ENCODE assay signal across 29 mouse cellular contexts in the genomic region with DNA sequence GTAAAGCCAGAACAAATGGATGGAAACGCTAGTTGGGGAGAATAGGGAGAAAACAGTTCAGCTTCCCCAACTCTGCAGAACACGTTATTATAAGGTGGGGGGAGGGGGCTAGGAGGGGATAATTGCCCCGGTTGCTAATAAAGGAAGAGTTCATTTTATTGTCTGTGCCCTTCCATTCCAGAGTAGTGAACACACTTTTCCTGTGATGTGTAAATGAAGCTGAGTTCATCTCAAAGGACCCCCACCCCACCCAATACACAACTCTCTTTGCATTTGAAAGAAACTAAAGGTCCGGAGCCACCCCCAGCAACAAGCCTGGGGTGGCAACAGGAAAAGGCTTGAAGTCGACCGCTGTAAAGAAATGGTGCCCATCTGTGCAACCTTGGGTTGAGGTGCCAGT. TPM values are rescaled to one million over a fixed set of nuclear protein-coding genes. Genes with fewer than 3 reads are reported as not detected.
DNase-seq lines count a peak whose midpoint lies in the region; ATAC-seq and TF ChIP-seq lines count a peak whose summit lies in the region.
"Had no signal": no experiment of that assay in that cellular context is flagged by ENCODE, and none has a peak within 500 bp of the region (broad histone marks: within the 10 kb centered on the region; RNA-seq: fewer than 3 reads in every experiment).

No protein-coding gene starts in this region.

- intact Hi-C loops in gastrocnemius, postnatal 14 days (cut with DNase I; ENCODE audit: low total_unique reads) = loop anchor here (5.0 kb wide), 1 partner anchor 43 kb away; the partner anchor contains the start of gene Mob1b

- no peak for ATAC-seq in liver, embryonic 13.5 days (ENCODE audit: low read depth)
- no peak for ATAC-seq in liver, embryonic 14.5 days (ENCODE audit: insufficient read depth)
- ATAC-seq in cerebellum, adult (ENCODE audit: insufficient number of reproducible peaks, low FRiP score, low TSS enrichment) = no peak
- ATAC-seq: inflammation-experienced regulatory T-cells, adult 6 months; midbrain, embryonic 15.5 days had no signal

- no peak overlapping the region for H3K4me3 ChIP-seq in liver, embryonic 13.5 days (replicated peaks)
- no peak overlapping the region for H3K4me3 ChIP-seq in liver, embryonic 14.5 days (ENCODE audit: insufficient read depth in 1 of 2, low read depth in 2 of 2, low read length in 2 of 2)
- H3K4me3 ChIP-seq: embryonic facial prominence, embryonic 13.5 days; erythroblast, embryonic 14.5 days; forebrain, embryonic 12.5 days; heart, embryonic 15.5 days; kidney, embryonic 15.5 days; lung, embryonic 15.5 days; midbrain, embryonic 15.5 days; neural tube, embryonic 12.5 days had no signal

- H3K27me3 ChIP-seq in liver, embryonic 13.5 days = peaks cover 16% of the 10 kb centered on the region; the same call in 1 of the 2 replicates
- no peaks in the 10 kb centered on the region for H3K27me3 ChIP-seq in liver, embryonic 14.5 days (ENCODE audit: control insufficient read depth, insufficient read depth, low read length)
- H3K27me3 ChIP-seq: embryonic facial prominence, embryonic 13.5 days; forebrain, embryonic 12.5 days; heart, embryonic 15.5 days; lung, embryonic 15.5 days; midbrain, embryonic 15.5 days; neural tube, embryonic 12.5 days had no signal

- no peak overlapping the region for H3K9ac ChIP-seq in liver, embryonic 13.5 days
- H3K9ac ChIP-seq in liver, embryonic 14.5 days (replicated peaks) = no peak overlapping the region
- H3K9ac ChIP-seq: embryonic facial prominence, embryonic 13.5 days; forebrain, embryonic 12.5 days; heart, embryonic 15.5 days; hindbrain, embryonic 14.5 days; kidney, embryonic 15.5 days; lung, embryonic 15.5 days; midbrain, embryonic 15.5 days; neural tube, embryonic 12.5 days had no signal

- TF ChIP-seq EP300 in liver, embryonic 14.5 days (IDR thresholded peaks at IDR 0.05; ENCODE audit: low read depth) = no peak

- H3K9me3 ChIP-seq in liver, embryonic 13.5 days (replicated peaks) = no peaks in the 10 kb centered on the region
- no peaks in the 10 kb centered on the region for H3K9me3 ChIP-seq in liver, embryonic 14.5 days (ENCODE audit: control insufficient read depth, low read length)
- H3K9me3 ChIP-seq: embryonic facial prominence, embryonic 13.5 days; forebrain, embryonic 12.5 days; G1E; heart, embryonic 15.5 days; kidney, embryonic 15.5 days; lung, embryonic 15.5 days; midbrain, embryonic 15.5 days; neural tube, embryonic 12.5 days had no signal

- H3K27ac ChIP-seq in liver, embryonic 13.5 days = no peak overlapping the region
- H3K27ac ChIP-seq in liver, embryonic 14.5 days = no peak overlapping the region
- H3K27ac ChIP-seq: embryonic facial prominence, embryonic 13.5 days; heart, embryonic 15.5 days; hindbrain, embryonic 14.5 days; kidney, embryonic 15.5 days; lung, embryonic 15.5 days; macrophage; midbrain, embryonic 15.5 days; neural tube, embryonic 12.5 days had no signal

- 36% methylated on average over 6 of the region's 6 CpGs for WGBS in liver, embryonic 13.5 days (ENCODE audit: insufficient replicate concordance)
- WGBS in liver, embryonic 14.5 days (ENCODE audit: insufficient replicate concordance) = 32% methylated on average over 6 of the region's 6 CpGs

- H3K4me1 ChIP-seq in liver, embryonic 13.5 days (replicated peaks) = peaks cover 47% of the 10 kb centered on the region
- peaks cover 7 to 21% of the 10 kb centered on the region in 2 experiments for H3K4me1 ChIP-seq in liver, embryonic 14.5 days (replicated peaks; ENCODE audit: control insufficient read depth in 2 of 2, insufficient read depth in 2 of 2, low read length in 1 of 2)

- DNase-seq in liver, embryonic 13.5 days = no peak
- no peak for DNase-seq in liver
- peak; percentile 87 for DNase-seq in R1 (ENCODE audit: low read depth, low spot score)
- no peak for DNase-seq in liver, embryonic 14.5 days (ENCODE audit: low read depth in 3 of 3, low spot score in 3 of 3)
- no peak for DNase-seq in gastrocnemius, postnatal 14 days
- DNase-seq in ovary, postnatal 10 days (ENCODE audit: low spot score) = no peak
- DNase-seq: adrenal gland, postnatal 14 days; cerebellum, adult 8-10 months; cerebellum, postnatal 36 days; embryo, embryonic 11 days; heart, postnatal 4 days; kidney, postnatal 36 days; retina, postnatal 1 day; right cerebral cortex, postnatal 25 days; thymus, adult 18-20 months; thymus, postnatal 36 days had no signal

- TF ChIP-seq CTCF in liver, embryonic 14.5 days (IDR thresholded peaks at IDR 0.05; ENCODE audit: low read depth) = no peak

- H3K4me2 ChIP-seq in liver, embryonic 13.5 days = 0 out of 2 replicates have a peak overlapping the region, but pooled peaks have one; percentile 28
- H3K4me2 ChIP-seq in liver, embryonic 14.5 days (ENCODE audit: low read depth) = peak overlapping the region; percentile 19
- H3K4me2 ChIP-seq: embryonic facial prominence, embryonic 13.5 days; forebrain, embryonic 12.5 days; heart, embryonic 15.5 days; hindbrain, embryonic 14.5 days; kidney, embryonic 15.5 days; lung, embryonic 15.5 days; midbrain, embryonic 15.5 days; neural tube, embryonic 12.5 days had no signal

- H3K36me3 ChIP-seq in liver, embryonic 13.5 days = no peaks in the 10 kb centered on the region
- no peaks in the 10 kb centered on the region for H3K36me3 ChIP-seq in liver, embryonic 14.5 days (replicated peaks; ENCODE audit: control insufficient read depth, insufficient read depth, low read depth)
- H3K36me3 ChIP-seq: embryonic facial prominence, embryonic 13.5 days; forebrain, embryonic 12.5 days; G1E; heart, embryonic 15.5 days; kidney, embryonic 15.5 days; lung, embryonic 15.5 days; midbrain, embryonic 15.5 days; neural tube, embryonic 12.5 days had no signal

RNA-seq across cellular contexts. Expression of gene Grsf1, which starts 3.4 kb away (rescaled TPM):
- polyA plus RNA-seq in liver, embryonic 13.5 days (2015; fragmentation: Nextera tagmentation; extraction: Ambion mirVana) = 29.5 and 30.7 TPM in 2 replicates
- polyA plus RNA-seq in liver, embryonic 14.5 days (2012; rRNA removed) = 10.5 and 20.3 TPM in 2 replicates
- 27.5 and 31.4 TPM in 2 replicates for polyA plus RNA-seq in liver, embryonic 14.5 days (2014; fragmentation: Nextera tagmentation; extraction: Ambion mirVana)
- total RNA-seq in gastrocnemius, postnatal 14 days (2021) = 100 to 1,000 TPM; 112 to 120 TPM

RNA-seq across cellular contexts. Expression of gene Mob1b, which starts 41.3 kb away (rescaled TPM):
- polyA plus RNA-seq in liver, embryonic 13.5 days (2015; fragmentation: Nextera tagmentation; extraction: Ambion mirVana) = 8.8 and 11.4 TPM in 2 replicates
- 4.6 and 6.6 TPM in 2 replicates for polyA plus RNA-seq in liver, embryonic 14.5 days (2012; rRNA removed)
- polyA plus RNA-seq in liver, embryonic 14.5 days (2014; fragmentation: Nextera tagmentation; extraction: Ambion mirVana) = 9.4 and 9.6 TPM in 2 replicates
- total RNA-seq in gastrocnemius, postnatal 14 days (2021) = 10 to 100 TPM; 25.8 to 29.9 TPM
